Mouse (Mus musculus) kidney, adult 2 months (tissue): Measurements from ENCODE around the gene Rnd2.

Experiments
- CTCF ChIP-seq: fragments of 200-500 bp; conservative IDR thresholded peaks from 2 replicates; pipeline ENCODE4 v1.5.1; 2011; ENCODE audit warnings: low read depth, mild to moderate bottlenecking, control low read depth, low read length, moderate library complexity, mixed read lengths; ENCODE audit not compliant: insufficient read depth, insufficient read length
- POLR2A ChIP-seq: fragments of 200-500 bp; IDR thresholded peaks from one replicate; pipeline ENCODE4 v1.6.1; 2011; ENCODE audit warnings: low read depth, low read length, control low read depth

- TF ChIP-seq POLR2A (no peak), CTCF (no peak)
Observed at GRCm38 (mm10) chr11:101486126-101486525, 21.3 kb downstream of the Rnd2 start.
